Mouse (Mus musculus) stomach, postnatal 0 days (tissue): ENCODE results near the gene Ssx2ip. TPM values are rescaled to one million over a fixed set of nuclear protein-coding genes. Genes with fewer than 3 reads are reported as not detected.

Source experiments
- ATAC-seq: fragments of 200-750 bp; cut with Nextera tagmentation; 2 replicates; pipeline ENCODE4 v1.8.0; 2017; ENCODE audit not compliant: low FRiP score, low TSS enrichment
- DNase-seq: peaks from one replicate; pipeline ENCODE4 v3.0.0-alpha.2; 2016; ENCODE audit warnings: low spot score
- H3K27ac ChIP-seq: fragments of 300-500 bp; sonication (generic); replicated peaks from 2 replicates; pipeline ENCODE4 v1.5.1; 2014; ENCODE audit warnings: mild to moderate bottlenecking, control low read depth
- H3K27me3 ChIP-seq: fragments of 300-500 bp; sonication (generic); 2 replicates; pipeline ENCODE4 v1.6.1; 2014; ENCODE audit warnings: low read length; ENCODE audit not compliant: control insufficient read depth, insufficient read depth
- H3K36me3 ChIP-seq: fragments of 300-500 bp; sonication (generic); 2 replicates; pipeline ENCODE4 v1.6.1; 2014; ENCODE audit warnings: low read length, mixed read lengths; ENCODE audit not compliant: control insufficient read depth, insufficient read depth
- H3K4me1 ChIP-seq: fragments of 300-500 bp; sonication (generic); replicated peaks from 2 replicates; pipeline ENCODE4 v1.6.1; 2014; ENCODE audit warnings: antibody characterized with exemption; ENCODE audit not compliant: control insufficient read depth, insufficient read depth
- H3K4me2 ChIP-seq: fragments of 300-500 bp; sonication (generic); replicated peaks from 2 replicates; pipeline ENCODE4 v1.6.1; 2014; ENCODE audit warnings: low read depth, mild to moderate bottlenecking, control low read depth, moderate library complexity
- H3K4me3 ChIP-seq: fragments of 300-500 bp; sonication (generic); 2 replicates; pipeline ENCODE4 v1.5.1; 2014; ENCODE audit warnings: low read depth, low read length, control low read depth
- H3K9ac ChIP-seq: fragments of 300-500 bp; sonication (generic); 2 replicates; pipeline ENCODE4 v1.6.1; 2014; ENCODE audit warnings: mild to moderate bottlenecking, low read length, control low read depth, mixed read lengths
- H3K9me3 ChIP-seq: fragments of 300-500 bp; sonication (generic); 2 replicates; pipeline ENCODE4 v1.6.1; 2016; ENCODE audit warnings: low read length; ENCODE audit not compliant: control insufficient read depth
- CTCF ChIP-seq: IDR thresholded peaks from 2 replicates; pipeline ENCODE4 v1.5.1; 2016; ENCODE audit warnings: antibody characterized with exemption, low read depth, mild to moderate bottlenecking, moderate library complexity
- EP300 ChIP-seq: optimal IDR thresholded peaks from 2 replicates; pipeline ENCODE3; 2016; ENCODE audit warnings: antibody characterized with exemption
- WGBS: fragments of 180-500 bp; shearing (Covaris S2); extraction: QIAGEN DNeasy Blood & Tissue Kit; methylation state at CpG from one replicate; pipeline ENCODE4 v1.1.7; 2014; 5-methylcytosine and 5-hydroxymethylcytosine counted together
- polyA plus RNA-seq: library from polyadenylated mRNA; unstranded; fragments of >200 nt; fragmentation: Nextera tagmentation; extraction: Ambion mirVana; gene quantifications from 2 replicates; pipeline ENCODE4 v1.2.1, GENCODE M21; 2015

The Ssx2ip gene
- polyA plus RNA-seq, 1 experiment from 2014 or later: 12.9 TPM

DNA sequence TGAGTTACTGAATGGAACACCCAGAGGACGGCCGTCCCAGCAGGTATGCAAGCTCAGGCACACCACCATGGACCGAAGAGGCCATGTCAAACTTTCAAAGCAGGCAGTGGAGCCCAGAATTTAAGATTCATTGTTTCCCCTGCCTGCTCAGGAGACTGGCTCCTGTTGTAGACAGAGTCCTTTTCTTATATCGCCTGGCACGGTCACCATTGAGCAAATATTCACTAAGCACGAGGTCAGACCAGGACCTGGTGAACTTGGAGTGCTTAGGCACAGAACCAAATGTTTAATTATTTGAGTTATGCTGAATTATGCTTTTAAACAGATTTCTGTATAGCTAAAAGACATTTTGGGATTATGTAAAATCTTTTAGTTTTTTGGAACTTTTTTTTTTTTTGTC, 8.2 kb upstream of the Ssx2ip start:
- 45% methylated on average over 6 of the region's 6 CpGs for WGBS

GRCm38 (mm10) chr3:146396934-146397333, 7.5 kb upstream of the Ssx2ip start:
- no peak overlapping the region for H3K9ac ChIP-seq
- no peak overlapping the region for H3K27ac ChIP-seq
- no peak overlapping the region for H3K4me2 ChIP-seq
- WGBS: 53% methylated on average over 1 of the region's 1 CpGs
- no peaks in the 10 kb centered on the region for H3K36me3 ChIP-seq
- no peaks in the 10 kb centered on the region for H3K27me3 ChIP-seq
- H3K4me1 ChIP-seq: no peaks in the 10 kb centered on the region
- H3K4me3 ChIP-seq: no peak overlapping the region
- DNase-seq: no peak
- peak; percentile 74 for ATAC-seq
- no peak for TF ChIP-seq CTCF
- no peak for TF ChIP-seq EP300
- H3K9me3 ChIP-seq: no peaks in the 10 kb centered on the region

More for the DNA sequence above, 8.2 kb upstream of the Ssx2ip start:
- no peak overlapping the region for H3K4me3 ChIP-seq
- no peak overlapping the region for H3K9ac ChIP-seq
- H3K36me3 ChIP-seq: no peaks in the 10 kb centered on the region
- no peaks in the 10 kb centered on the region for H3K4me1 ChIP-seq
- peak; percentile 32 for DNase-seq
- no peaks in the 10 kb centered on the region for H3K27me3 ChIP-seq
- H3K4me2 ChIP-seq: no peak overlapping the region
- H3K27ac ChIP-seq: no peak overlapping the region
- no peaks in the 10 kb centered on the region for H3K9me3 ChIP-seq
- TF ChIP-seq CTCF (no peak), EP300 (no peak)
- ATAC-seq: no peak

DNA sequence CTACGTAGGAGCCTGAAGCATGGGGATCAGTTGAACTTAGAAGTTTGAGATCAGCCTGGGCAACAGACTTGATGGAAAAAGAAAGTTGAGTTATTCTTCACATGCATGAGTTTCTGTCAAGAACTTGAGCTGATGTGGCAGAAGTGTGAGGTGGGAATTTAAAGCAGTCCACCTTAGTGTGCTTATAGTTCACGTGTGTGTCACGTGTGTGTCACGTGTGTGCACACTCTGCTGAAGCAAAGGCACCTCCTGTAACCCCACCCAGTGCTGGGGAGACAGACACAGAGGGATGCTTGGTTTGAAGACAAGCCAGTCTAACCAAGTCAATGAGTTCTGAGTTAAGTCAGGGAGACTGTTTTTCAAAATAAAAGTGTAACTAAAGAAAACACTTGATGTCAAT, 6.6 kb upstream of the Ssx2ip start:
- ATAC-seq (no peak), DNase-seq (no peak)
- no peaks in the 10 kb centered on the region for H3K36me3 ChIP-seq
- H3K4me2 ChIP-seq: no peak overlapping the region
- no peak overlapping the region for H3K4me3 ChIP-seq
- WGBS: 85% methylated on average over 4 of the region's 4 CpGs
- TF ChIP-seq CTCF: no peak
- TF ChIP-seq EP300: no peak
- H3K9ac ChIP-seq: no peak overlapping the region
- H3K27ac ChIP-seq: no peak overlapping the region
- H3K4me1 ChIP-seq: no peaks in the 10 kb centered on the region
- no peaks in the 10 kb centered on the region for H3K27me3 ChIP-seq
- H3K9me3 ChIP-seq: no peaks in the 10 kb centered on the region

DNA sequence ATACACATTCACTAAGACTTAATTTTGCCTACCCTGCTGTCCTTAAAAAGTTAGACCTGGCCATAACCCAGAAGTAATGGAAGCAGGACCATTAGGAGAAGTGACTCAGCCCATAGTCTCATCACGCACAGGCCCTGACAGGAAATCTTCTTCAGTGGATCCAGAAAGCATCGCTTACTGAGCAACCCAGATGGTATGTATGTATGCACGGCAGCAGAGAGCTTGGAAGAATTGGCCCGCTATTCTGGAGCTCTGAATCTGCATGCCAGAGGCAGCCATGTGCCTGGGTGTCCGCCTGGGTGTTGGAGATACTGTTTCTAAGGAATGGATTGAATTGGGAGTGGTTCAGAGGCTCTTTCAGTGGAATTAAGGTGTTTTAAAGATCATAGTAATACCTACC, 5.2 kb upstream of the Ssx2ip start:
- Histone ChIP-seq H3K9ac (no peak overlapping the region), H3K27ac (no peak overlapping the region), H3K4me2 (no peak overlapping the region), H3K27me3 (no peaks in the 10 kb centered on the region), H3K9me3 (no peaks in the 10 kb centered on the region), H3K4me1 (no peaks in the 10 kb centered on the region), H3K36me3 (no peaks in the 10 kb centered on the region), H3K4me3 (no peak overlapping the region)
- WGBS: 69% methylated on average over 5 of the region's 5 CpGs
- no peak for ATAC-seq
- TF ChIP-seq CTCF (no peak), EP300 (no peak)
- DNase-seq: no peak

GRCm38 (mm10) chr3:146403770-146404169, 672 bp upstream of the Ssx2ip start:
- H3K9me3 ChIP-seq: no peaks in the 10 kb centered on the region
- WGBS: 36% methylated on average over 3 of the region's 3 CpGs
- no peak for DNase-seq
- no peaks in the 10 kb centered on the region for H3K27me3 ChIP-seq
- H3K27ac ChIP-seq: no peak overlapping the region
- no peaks in the 10 kb centered on the region for H3K36me3 ChIP-seq
- peak overlapping the region; percentile 88 for H3K4me2 ChIP-seq
- H3K4me1 ChIP-seq: 0 out of 2 replicates have a peak, but pooled peaks cover 3% of the 10 kb centered on the region
- ATAC-seq: no peak
- peak overlapping the region; percentile 65; the same call in 1 of the 2 replicates for H3K9ac ChIP-seq
- TF ChIP-seq CTCF (no peak), EP300 (no peak)
- peak overlapping the region; percentile 86 for H3K4me3 ChIP-seq

DNA sequence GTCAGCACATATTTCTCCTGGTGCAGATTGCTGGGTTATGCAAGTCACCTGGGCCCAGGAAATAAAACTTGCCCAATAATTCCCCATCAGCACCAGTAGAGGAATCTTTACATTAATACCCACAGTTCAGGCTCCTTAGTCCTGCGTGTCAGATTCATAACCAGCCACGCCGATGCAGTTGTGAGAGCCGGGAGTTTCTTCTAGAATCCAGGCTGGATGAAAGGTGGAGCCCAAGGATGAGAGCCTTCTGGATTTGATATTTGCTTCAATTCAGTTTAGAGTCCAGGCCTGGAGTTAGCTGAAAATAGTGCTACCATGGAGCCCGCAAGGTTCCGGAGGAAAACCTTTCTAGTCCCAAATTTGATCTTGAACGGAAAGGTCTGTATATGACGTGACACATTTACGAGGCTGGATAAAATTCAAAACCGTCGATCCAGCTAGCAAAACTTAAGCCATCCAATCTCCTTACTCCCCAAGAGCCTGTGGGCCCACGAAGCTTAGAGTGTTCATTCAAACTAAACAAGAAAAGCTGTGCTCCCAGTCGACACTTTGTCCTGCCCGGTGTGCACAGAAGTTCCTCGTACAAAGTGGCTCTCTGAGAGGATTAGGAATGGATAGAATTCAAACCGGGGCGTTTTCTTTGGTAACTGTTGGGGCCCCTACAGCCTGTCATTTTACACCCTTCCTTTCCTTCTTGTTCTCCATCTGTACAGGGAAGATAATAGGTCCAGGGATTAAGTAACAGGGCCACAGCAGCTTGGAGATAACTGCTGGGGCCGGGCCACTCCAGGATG, 968 bp downstream of the Ssx2ip start:
- peak overlapping the region; percentile 85 for H3K9ac ChIP-seq
- no peaks in the 10 kb centered on the region for H3K9me3 ChIP-seq
- peak overlapping the region; percentile 88 for H3K4me2 ChIP-seq
- peak overlapping the region; percentile 86 for H3K4me3 ChIP-seq
- no peaks in the 10 kb centered on the region for H3K36me3 ChIP-seq
- 25% methylated on average over 18 of the region's 18 CpGs for WGBS
- 0 out of 2 replicates have a peak, but pooled peaks cover 3% of the 10 kb centered on the region for H3K4me1 ChIP-seq
- peak overlapping the region; percentile 83; the same call in 1 of the 2 replicates for H3K27ac ChIP-seq
- TF ChIP-seq CTCF: no peak
- no peak for TF ChIP-seq EP300
- no peaks in the 10 kb centered on the region for H3K27me3 ChIP-seq
- DNase-seq (no peak), ATAC-seq (no peak)
